ENCODE assay signal across 24 mouse cellular contexts in the genomic region with DNA sequence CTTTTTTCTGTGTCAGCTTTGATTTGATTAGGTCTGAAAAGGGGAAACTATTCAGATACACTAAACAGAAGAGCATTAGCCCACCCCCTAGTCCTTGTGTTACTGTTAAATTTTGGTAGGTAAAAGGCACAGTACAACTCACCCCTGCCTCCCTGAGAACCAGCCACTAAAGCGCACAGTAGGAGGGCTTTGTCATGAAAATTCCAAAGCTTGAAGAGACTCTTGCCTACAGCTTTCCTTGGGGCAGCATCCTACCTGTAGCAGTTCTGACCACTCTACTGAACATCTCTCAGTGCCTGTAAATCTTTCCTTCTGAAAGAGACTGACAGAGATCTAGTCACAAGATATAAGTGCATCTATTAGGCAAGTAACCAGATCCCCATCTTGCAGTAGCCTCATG.
DNase-seq lines count a peak whose midpoint lies in the region; ATAC-seq and TF ChIP-seq lines count a peak whose summit lies in the region.
"Had no signal": no experiment of that assay in that cellular context is flagged by ENCODE, and none has a peak within 500 bp of the region (broad histone marks: within the 10 kb centered on the region; RNA-seq: fewer than 3 reads in every experiment).

No protein-coding gene starts in this region.

- peaks cover 4% of the 10 kb centered on the region; the same call in 1 of the 2 replicates for H3K79me2 ChIP-seq in liver, adult 2 months (ENCODE audit: control insufficient read depth, insufficient read depth, low read length)

- TF ChIP-seq POLR2A in liver, adult 2 months (IDR thresholded peaks at IDR 0.05; ENCODE audit: extremely low read depth, insufficient read depth, low read length), result no peak
- no peak for TF ChIP-seq POLR2A in ES-Bruce4 (IDR thresholded peaks at IDR 0.05; ENCODE audit: insufficient read depth, low read length)

- intact Hi-C loops in left cerebral cortex, adult 2 months (cut with DNase I), result no loop called here

- H3K9me3 ChIP-seq in liver, postnatal 0 days (ENCODE audit: low read length), result peaks cover 5% of the 10 kb centered on the region
- H3K9me3 ChIP-seq in ES-Bruce4 (replicated peaks; ENCODE audit: control insufficient read depth, insufficient read depth, low read length, poor library complexity, severe bottlenecking), result 0 out of 2 replicates have a peak, but pooled peaks cover 3% of the 10 kb centered on the region
- 0 out of 2 replicates have a peak, but pooled peaks cover 6% of the 10 kb centered on the region for H3K9me3 ChIP-seq in midbrain, embryonic 11.5 days (ENCODE audit: control insufficient read depth, low read length)

- H3K4me1 ChIP-seq in liver, adult 2 months (ENCODE audit: control insufficient read depth, insufficient read depth, low read length), result peaks cover 20% of the 10 kb centered on the region
- H3K4me1 ChIP-seq in liver, postnatal 0 days (ENCODE audit: insufficient read depth), result peaks cover 26% of the 10 kb centered on the region
- peaks cover 2% of the 10 kb centered on the region for H3K4me1 ChIP-seq in ES-Bruce4 (ENCODE audit: control insufficient read depth, insufficient read depth, low read length)
- H3K4me1 ChIP-seq in midbrain, embryonic 11.5 days (ENCODE audit: control insufficient read depth, insufficient read depth, low read length), result no peaks in the 10 kb centered on the region
- H3K4me1 ChIP-seq: embryonic facial prominence, embryonic 12.5 days; hindbrain, embryonic 12.5 days; hindbrain, embryonic 15.5 days had no signal

- no peak overlapping the region for H3K9ac ChIP-seq in liver, adult 2 months (ENCODE audit: low read depth, low read length)
- no peak overlapping the region for H3K9ac ChIP-seq in liver, postnatal 0 days (replicated peaks)
- H3K9ac ChIP-seq in ES-Bruce4 (ENCODE audit: low read depth, poor library complexity, severe bottlenecking), result no peak overlapping the region
- H3K9ac ChIP-seq in midbrain, embryonic 11.5 days (ENCODE audit: low read length), result no peak overlapping the region
- H3K9ac ChIP-seq: embryonic facial prominence, embryonic 12.5 days; embryonic facial prominence, embryonic 15.5 days; forebrain, embryonic 15.5 days; heart, embryonic 13.5 days; hindbrain, embryonic 12.5 days; hindbrain, embryonic 15.5 days had no signal

- WGBS in liver, adult 2 months, result 97% methylated on average over 1 of the region's 1 CpGs
- 92% methylated on average over 1 of the region's 1 CpGs for WGBS in liver, postnatal 0 days (ENCODE audit: insufficient replicate concordance)
- WGBS in midbrain, embryonic 11.5 days, result 17% methylated on average over 1 of the region's 1 CpGs

- peak overlapping the region; percentile 37; the same call in 1 of the 2 replicates for H3K27ac ChIP-seq in liver, adult 2 months (replicated peaks; ENCODE audit: insufficient read depth, low read depth, low read length)
- H3K27ac ChIP-seq in liver, postnatal 0 days (ENCODE audit: low read depth), result no peak overlapping the region
- no peak overlapping the region for H3K27ac ChIP-seq in ES-Bruce4 (ENCODE audit: insufficient read depth, low read length)
- H3K27ac ChIP-seq in left cerebral cortex, adult 2 months, result no peak overlapping the region
- H3K27ac ChIP-seq in midbrain, embryonic 11.5 days (ENCODE audit: low read depth, low read length), result no peak overlapping the region
- H3K27ac ChIP-seq: embryonic facial prominence, embryonic 12.5 days; embryonic facial prominence, embryonic 15.5 days; forebrain, embryonic 15.5 days; heart, adult 2 months; heart, embryonic 10.5 days; heart, embryonic 13.5 days; hindbrain, embryonic 12.5 days; hindbrain, embryonic 15.5 days had no signal

- DNase-seq in liver, adult 2 months (ENCODE audit: extremely low read depth, low read depth, low spot score), result no peak
- DNase-seq in liver, postnatal 0 days, result no peak
- peak; percentile 94 for DNase-seq in R1 (ENCODE audit: low read depth, low spot score)
- no peak for DNase-seq in ovary, adult 18-20 months (ENCODE audit: low spot score)
- DNase-seq in left cerebral cortex, adult 2 months (ENCODE audit: extremely low spot score in 1 of 2, low spot score in 2 of 2), result no peak
- no peak for DNase-seq in midbrain, embryonic 11.5 days (ENCODE audit: low spot score, missing footprints)
- DNase-seq: adrenal gland, adult 2 months; adrenal gland, postnatal 14 days; B cell, adult 2 months; cerebellum, adult 11 months; cerebellum, adult 2 months; cerebellum, adult 9-11 months; cerebellum, postnatal 25 days; gastrocnemius, postnatal 25 days; heart, adult 2 months; heart, postnatal 14 days had no signal

- no peak overlapping the region for H3K4me3 ChIP-seq in liver, adult 2 months (ENCODE audit: insufficient read depth, low read depth, low read length)
- H3K4me3 ChIP-seq in liver, postnatal 0 days (ENCODE audit: low read depth, low read length), result no peak overlapping the region
- H3K4me3 ChIP-seq in ES-Bruce4 (ENCODE audit: low read depth, low read length), result no peak overlapping the region
- H3K4me3 ChIP-seq in left cerebral cortex, adult 2 months, result no peak overlapping the region
- no peak overlapping the region for H3K4me3 ChIP-seq in midbrain, embryonic 11.5 days (ENCODE audit: low read depth, low read length)
- H3K4me3 ChIP-seq: embryonic facial prominence, embryonic 12.5 days; embryonic facial prominence, embryonic 15.5 days; forebrain, embryonic 15.5 days; heart, adult 2 months; heart, embryonic 10.5 days; heart, embryonic 13.5 days; hindbrain, embryonic 12.5 days; hindbrain, embryonic 15.5 days had no signal

- ATAC-seq in liver, postnatal 0 days, result no peak
- no peak for ATAC-seq in midbrain, embryonic 11.5 days (ENCODE audit: low FRiP score)
- ATAC-seq: forebrain, embryonic 15.5 days had no signal

- H3K4me2 ChIP-seq in liver, postnatal 0 days (ENCODE audit: low read depth, low read length), result no peak overlapping the region
- H3K4me2 ChIP-seq in midbrain, embryonic 11.5 days, result no peak overlapping the region
- H3K4me2 ChIP-seq: embryonic facial prominence, embryonic 12.5 days; embryonic facial prominence, embryonic 15.5 days; forebrain, embryonic 15.5 days; heart, embryonic 13.5 days; hindbrain, embryonic 12.5 days; hindbrain, embryonic 15.5 days had no signal

- no peak for TF ChIP-seq EP300 in liver, postnatal 0 days (IDR thresholded peaks at IDR 0.05; ENCODE audit: low read depth)
- 0 out of 2 replicates have a peak, but pooled peaks have one; percentile 19 for TF ChIP-seq EP300 in ES-Bruce4 (IDR thresholded peaks at IDR 0.05; ENCODE audit: insufficient read depth, low read depth, low read length)

- H3K27me3 ChIP-seq in liver, adult 2 months (ENCODE audit: control insufficient read depth, insufficient read depth, low read length), result no peaks in the 10 kb centered on the region
- no peaks in the 10 kb centered on the region for H3K27me3 ChIP-seq in liver, postnatal 0 days (ENCODE audit: insufficient read depth, low read length)
- H3K27me3 ChIP-seq in ES-Bruce4 (ENCODE audit: control insufficient read depth, insufficient read depth, low read length, poor library complexity, severe bottlenecking), result no peaks in the 10 kb centered on the region
- H3K27me3 ChIP-seq in midbrain, embryonic 11.5 days (ENCODE audit: control insufficient read depth, insufficient read depth, low read length), result no peaks in the 10 kb centered on the region
- H3K27me3 ChIP-seq: embryonic facial prominence, embryonic 12.5 days; embryonic facial prominence, embryonic 15.5 days; forebrain, embryonic 15.5 days; heart, embryonic 13.5 days; hindbrain, embryonic 12.5 days; hindbrain, embryonic 15.5 days had no signal

- no peak for TF ChIP-seq CTCF in liver, adult 2 months (IDR thresholded peaks at IDR 0.05; ENCODE audit: low read depth, low read length)
- no peak for TF ChIP-seq CTCF in liver, postnatal 0 days (IDR thresholded peaks at IDR 0.05; ENCODE audit: low read depth)
- no peak for TF ChIP-seq CTCF in ES-Bruce4 (IDR thresholded peaks at IDR 0.05; ENCODE audit: low read depth, low read length)
- TF ChIP-seq CTCF in left cerebral cortex, adult 2 months (IDR thresholded peaks at IDR 0.05), result no peak

- peaks cover 4% of the 10 kb centered on the region for H3K36me3 ChIP-seq in liver, adult 2 months (ENCODE audit: control insufficient read depth, insufficient read depth, low read length)
- no peaks in the 10 kb centered on the region for H3K36me3 ChIP-seq in liver, postnatal 0 days (replicated peaks; ENCODE audit: insufficient read depth, low read length)
- H3K36me3 ChIP-seq in ES-Bruce4 (ENCODE audit: control insufficient read depth, insufficient read depth, low read length, poor library complexity, severe bottlenecking), result no peaks in the 10 kb centered on the region
- no peaks in the 10 kb centered on the region for H3K36me3 ChIP-seq in midbrain, embryonic 11.5 days (ENCODE audit: control insufficient read depth, insufficient read depth, low read length)
- H3K36me3 ChIP-seq: hindbrain, embryonic 12.5 days; hindbrain, embryonic 15.5 days had no signal
